Mouse (Mus musculus) effector memory CD4-positive, alpha-beta T cell, adult 5 months (primary cell): ENCODE measurements around the gene Rnase11. TPM values are rescaled to one million over a fixed set of nuclear protein-coding genes. Genes with fewer than 3 reads are reported as not detected.

Experiments used
- polyA plus RNA-seq: library from polyadenylated mRNA; unstranded; fragments of 100-300 nt; shearing (Covaris generic); gene quantifications from one replicate; pipeline ENCODE4 v1.2.1, GENCODE M21; 2017

The Rnase11 gene
- polyA plus RNA-seq, result not detected

GRCm38 (mm10) chr14:51050063-51050462, at the start of gene Rnase11:
Gene Rnase11 (minus strand): TSS chr14:51050163.

GRCm38 (mm10) chr14:51090921-51091900, 41.2 kb upstream of the Rnase11 start, which contains the start of the genes Rnase4 and Ang:
Gene Rnase4 (plus strand): TSS chr14:51091077.
Gene Ang (plus strand): TSS chr14:51091150.

GRCm38 (mm10) chr14:51074335-51074734, 24.4 kb upstream of the Rnase11 start, which contains the start of gene Olfr750:
Gene Olfr750 (minus strand): TSS chr14:51074435.

GRCm38 (mm10) chr14:51057401-51057831, 7.5 kb upstream of the Rnase11 start, which contains the start of gene Rnase12:
Gene Rnase12 (minus strand): TSS chr14:51057661.

GRCm38 (mm10) chr14:51041769-51042168, 8.2 kb downstream of the Rnase11 start, which contains the start of gene Rnase9:
Gene Rnase9 (minus strand): TSS chr14:51041869.

GRCm38 (mm10) chr14:51007152-51007801, 42.7 kb downstream of the Rnase11 start, which contains the start of gene Rnase10:
Gene Rnase10 (plus strand): TSS chr14:51007751.

Other genes starting within 250 kb of the Rnase11 start
- gene Ccnb1ip1, start 242.4 kb downstream of the Rnase11 start, polyA plus RNA-seq, result not detected
- gene Parp2, start 242.3 kb downstream of the Rnase11 start, polyA plus RNA-seq, result 49.1 TPM
- 12.7 TPM for gene Tep1, start 179.6 kb downstream of the Rnase11 start, polyA plus RNA-seq
- 0.15 TPM for gene Klhl33, start 152.7 kb downstream of the Rnase11 start, polyA plus RNA-seq
- gene Osgep, start 125.3 kb downstream of the Rnase11 start, polyA plus RNA-seq, result 86.7 TPM
- gene Apex1, start 125.2 kb downstream of the Rnase11 start, polyA plus RNA-seq, result 33.7 TPM
- 126 TPM for gene Pip4p1, start 119.3 kb downstream of the Rnase11 start, polyA plus RNA-seq
- gene Pnp, start 119.1 kb downstream of the Rnase11 start, polyA plus RNA-seq, result 34.9 TPM
- not detected for gene Gm49342, start 105.6 kb downstream of the Rnase11 start, polyA plus RNA-seq
- not detected for gene Pnp2, start 94.2 kb downstream of the Rnase11 start, polyA plus RNA-seq
- gene Rnase10, start 42.4 kb downstream of the Rnase11 start, polyA plus RNA-seq, result not detected
- not detected for gene Rnase9, start 8.3 kb downstream of the Rnase11 start, polyA plus RNA-seq
- not detected for gene Rnase12, start 7.5 kb upstream of the Rnase11 start, polyA plus RNA-seq
- 0.11 TPM for gene Olfr750, start 24.3 kb upstream of the Rnase11 start, polyA plus RNA-seq
- gene Rnase4, start 40.9 kb upstream of the Rnase11 start, polyA plus RNA-seq, result 7.6 TPM
- 2.7 TPM for gene Ang, start 41.0 kb upstream of the Rnase11 start, polyA plus RNA-seq
- not detected for gene Eddm3b, start 64.3 kb upstream of the Rnase11 start, polyA plus RNA-seq
- gene Rnase6, start 73.7 kb upstream of the Rnase11 start, polyA plus RNA-seq, result 0.96 TPM
- not detected for gene Rnase1, start 96.6 kb upstream of the Rnase11 start, polyA plus RNA-seq
- not detected for gene Rnase2b, start 112.1 kb upstream of the Rnase11 start, polyA plus RNA-seq
- gene Ang2, start 149.0 kb upstream of the Rnase11 start, polyA plus RNA-seq, result not detected
- gene Ear14, start 153.2 kb upstream of the Rnase11 start, polyA plus RNA-seq, result not detected
- gene Rnase2a, start 205.9 kb upstream of the Rnase11 start, polyA plus RNA-seq, result not detected